Mouse (Mus musculus): Measurements from ENCODE around the gene Knop1. TPM values are rescaled to one million over a fixed set of nuclear protein-coding genes. Genes with fewer than 3 reads are reported as not detected.

Gene Knop1
- polyA plus RNA-seq, 1 experiment from 2014 or later, result 127 TPM

DNA sequence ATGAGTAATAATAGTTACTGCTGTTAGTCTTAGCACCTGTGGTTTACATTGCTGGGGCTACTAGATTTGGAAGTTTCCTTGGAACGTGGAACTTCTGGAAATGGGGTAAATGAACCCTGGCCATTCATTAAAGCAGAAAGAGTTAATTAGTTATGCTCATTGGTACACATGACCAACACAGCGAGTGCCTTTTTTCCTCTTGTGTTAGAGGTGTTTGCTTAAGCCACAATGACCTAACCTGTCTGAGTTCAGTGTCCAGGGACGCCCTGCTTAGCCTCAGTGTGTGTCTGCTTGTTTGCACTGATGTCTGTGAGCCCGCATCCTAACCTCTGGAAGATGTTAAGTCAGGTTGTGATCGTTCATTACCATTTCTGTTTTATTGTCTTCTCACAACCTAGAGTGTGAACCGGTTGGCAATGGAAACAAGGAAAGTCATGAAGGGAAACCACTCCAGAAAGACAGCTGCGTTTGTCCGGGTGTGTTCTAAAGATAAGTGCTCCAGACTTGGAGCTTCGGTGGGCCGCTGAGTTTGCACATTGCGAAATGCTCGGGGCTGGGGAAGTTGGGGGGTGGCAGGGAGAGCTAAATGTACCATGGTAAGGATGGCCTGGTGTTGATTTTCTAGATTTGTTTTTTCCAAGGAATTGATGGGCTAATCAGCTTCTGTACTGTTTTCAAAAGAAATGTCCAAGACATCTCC lies 44.5 kb downstream of the Knop1 start:
- H3K36me3 ChIP-seq (replicated peaks), result peaks cover 37% of the 10 kb centered on the region
- H3K27me3 ChIP-seq, result no peaks in the 10 kb centered on the region
- H3K4me3 ChIP-seq (replicated peaks), result no peak overlapping the region
- peaks cover 6% of the 10 kb centered on the region; the same call in 1 of the 2 replicates for H3K4me1 ChIP-seq
- no peak overlapping the region for H3K4me2 ChIP-seq
- no peak for ATAC-seq (ENCODE audit: low FRiP score)
- H3K27ac ChIP-seq, result no peak overlapping the region
- WGBS, result 88% methylated on average over 12 of the region's 12 CpGs
- H3K9ac ChIP-seq, result no peak overlapping the region
- H3K9me3 ChIP-seq, result no peaks in the 10 kb centered on the region

DNA sequence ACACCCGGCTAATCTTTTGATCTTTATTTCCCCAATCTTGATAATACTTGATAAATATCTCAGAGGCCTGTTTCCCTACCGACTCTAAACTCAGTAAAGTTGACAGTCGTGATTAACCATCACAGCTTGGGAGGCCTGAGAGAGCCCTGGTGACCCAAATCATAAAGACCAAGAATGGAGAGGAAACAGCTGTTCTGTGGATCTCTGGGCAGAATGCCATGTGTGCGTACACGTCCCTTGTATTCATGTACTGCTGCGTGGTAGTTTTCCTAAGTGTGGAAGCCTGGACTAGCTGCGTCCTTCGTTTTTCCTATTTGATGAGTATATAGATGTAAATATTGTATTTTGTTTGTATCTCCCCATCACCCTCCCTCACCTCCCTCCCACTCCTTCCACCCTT lies 48.2 kb downstream of the Knop1 start:
- H3K27me3 ChIP-seq, result no peaks in the 10 kb centered on the region
- peaks cover 31% of the 10 kb centered on the region for H3K36me3 ChIP-seq (replicated peaks)
- H3K27ac ChIP-seq, result no peak overlapping the region
- no peaks in the 10 kb centered on the region for H3K9me3 ChIP-seq
- no peak for ATAC-seq (ENCODE audit: low FRiP score)
- peaks cover 6% of the 10 kb centered on the region; the same call in 1 of the 2 replicates for H3K4me1 ChIP-seq
- no peak overlapping the region for H3K4me3 ChIP-seq (replicated peaks)
- H3K9ac ChIP-seq, result no peak overlapping the region
- no peak overlapping the region for H3K4me2 ChIP-seq
- WGBS, result 87% methylated on average over 8 of the region's 8 CpGs

GRCm38 (mm10) chr7:118806631-118807411 lies 49.2 kb downstream of the Knop1 start:
- Histone ChIP-seq H3K4me1 (peaks cover 6% of the 10 kb centered on the region; the same call in 1 of the 2 replicates), H3K27me3 (no peaks in the 10 kb centered on the region), H3K9me3 (no peaks in the 10 kb centered on the region), H3K4me2 (no peak overlapping the region), H3K36me3 (replicated peaks) (peaks cover 39% of the 10 kb centered on the region), H3K9ac (no peak overlapping the region), H3K27ac (0 out of 2 replicates have a peak overlapping the region, but pooled peaks have one; percentile 8), H3K4me3 (replicated peaks) (no peak overlapping the region)
- ATAC-seq (ENCODE audit: low FRiP score), result no peak
- 62% methylated on average over 16 of the region's 16 CpGs for WGBS

DNA sequence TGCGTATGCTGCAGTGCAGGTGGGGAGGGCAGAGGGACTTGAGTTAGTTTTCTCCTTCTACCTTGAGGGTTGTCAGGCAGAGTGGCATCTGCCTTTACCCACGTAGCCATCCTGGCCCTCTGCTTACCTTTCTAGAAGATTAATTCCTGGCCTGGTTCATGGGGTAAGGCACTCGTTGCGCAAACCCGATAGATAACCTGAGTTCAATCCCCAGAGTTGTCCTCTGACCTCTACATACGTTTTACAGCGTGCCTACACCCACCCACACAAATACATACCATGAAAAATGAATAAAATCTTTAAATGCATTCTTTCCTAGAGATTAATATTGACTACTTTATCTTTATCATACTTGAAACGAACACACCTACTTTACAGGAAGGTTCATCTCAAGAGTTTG lies 52.6 kb downstream of the Knop1 start:
- H3K4me1 ChIP-seq, result peaks cover 6% of the 10 kb centered on the region; the same call in 1 of the 2 replicates
- no peak overlapping the region for H3K27ac ChIP-seq
- no peak overlapping the region for H3K4me3 ChIP-seq (replicated peaks)
- H3K27me3 ChIP-seq, result no peaks in the 10 kb centered on the region
- H3K36me3 ChIP-seq (replicated peaks), result peaks cover 43% of the 10 kb centered on the region
- ATAC-seq (ENCODE audit: low FRiP score), result no peak
- H3K9me3 ChIP-seq, result no peaks in the 10 kb centered on the region
- WGBS, result 94% methylated on average over 8 of the region's 8 CpGs
- no peak overlapping the region for H3K9ac ChIP-seq
- no peak overlapping the region for H3K4me2 ChIP-seq

DNA sequence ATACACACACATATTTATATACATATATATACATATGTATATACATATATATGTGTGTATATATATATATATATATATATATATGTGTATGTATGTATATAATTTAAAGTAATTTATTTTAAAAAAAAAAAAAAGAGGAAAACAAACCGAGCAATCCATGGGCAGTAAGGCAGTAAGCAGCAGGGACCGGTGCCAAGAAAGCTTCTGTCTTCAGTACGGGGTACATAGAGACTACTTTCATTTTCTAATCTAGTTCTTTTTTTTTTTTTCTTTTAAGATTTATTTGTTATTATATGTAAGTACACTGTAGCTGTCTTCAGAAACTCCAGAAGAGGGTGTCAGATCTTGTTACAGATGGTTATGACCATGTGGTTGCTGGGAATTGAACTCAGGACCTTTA lies 54.3 kb downstream of the Knop1 start:
- H3K4me3 ChIP-seq (replicated peaks), result no peak overlapping the region

GRCm38 (mm10) chr7:118800112-118800734 lies 55.8 kb downstream of the Knop1 start:
- Histone ChIP-seq H3K27me3 (no peaks in the 10 kb centered on the region), H3K9ac (no peak overlapping the region), H3K4me3 (replicated peaks) (no peak overlapping the region), H3K36me3 (replicated peaks) (peaks cover 49% of the 10 kb centered on the region), H3K27ac (no peak overlapping the region), H3K4me2 (no peak overlapping the region), H3K9me3 (no peaks in the 10 kb centered on the region), H3K4me1 (no peaks in the 10 kb centered on the region)
- 91% methylated on average over 15 of the region's 15 CpGs for WGBS
- no peak for ATAC-seq (ENCODE audit: low FRiP score)

More for the DNA sequence above, 54.3 kb downstream of the Knop1 start:
- Histone ChIP-seq H3K27me3 (no peaks in the 10 kb centered on the region), H3K36me3 (replicated peaks) (peaks cover 51% of the 10 kb centered on the region), H3K27ac (no peak overlapping the region), H3K4me1 (peaks cover under 1% of the 10 kb centered on the region; the same call in 1 of the 2 replicates), H3K4me2 (no peak overlapping the region), H3K9ac (no peak overlapping the region), H3K9me3 (no peaks in the 10 kb centered on the region)
- 91% methylated on average over 3 of the region's 3 CpGs for WGBS
- ATAC-seq (ENCODE audit: low FRiP score), result no peak

GRCm38 (mm10) chr7:118798105-118798570 lies 57.9 kb downstream of the Knop1 start:
- Histone ChIP-seq H3K27me3 (no peaks in the 10 kb centered on the region), H3K4me3 (replicated peaks) (no peak overlapping the region), H3K9me3 (no peaks in the 10 kb centered on the region), H3K27ac (no peak overlapping the region), H3K36me3 (replicated peaks) (peaks cover 54% of the 10 kb centered on the region), H3K4me2 (no peak overlapping the region), H3K9ac (no peak overlapping the region), H3K4me1 (no peaks in the 10 kb centered on the region)
- 91% methylated on average over 6 of the region's 6 CpGs for WGBS
- no peak for ATAC-seq (ENCODE audit: low FRiP score)

- no peaks in the 10 kb centered on the region for H3K9me3 ChIP-seq
- H3K4me2 ChIP-seq, result no peak overlapping the region
- H3K4me3 ChIP-seq (replicated peaks), result no peak overlapping the region
- H3K9ac ChIP-seq, result no peak overlapping the region
- H3K27me3 ChIP-seq, result no peaks in the 10 kb centered on the region
- H3K27ac ChIP-seq, result no peak overlapping the region
- no peaks in the 10 kb centered on the region for H3K4me1 ChIP-seq
- H3K36me3 ChIP-seq (replicated peaks), result peaks cover 53% of the 10 kb centered on the region
- 82% methylated on average over 7 of the region's 7 CpGs for WGBS
- ATAC-seq (ENCODE audit: low FRiP score), result no peak
These were observed 58.5 kb downstream of the Knop1 start for GRCm38 (mm10) chr7:118797600-118797999.

- no peak for ATAC-seq (ENCODE audit: low FRiP score)
- no peak overlapping the region for H3K4me2 ChIP-seq
- 90% methylated on average over 9 of the region's 9 CpGs for WGBS
- no peak overlapping the region for H3K9ac ChIP-seq
- no peak overlapping the region for H3K27ac ChIP-seq
- no peaks in the 10 kb centered on the region for H3K4me1 ChIP-seq
- H3K36me3 ChIP-seq (replicated peaks), result peaks cover 54% of the 10 kb centered on the region
- H3K27me3 ChIP-seq, result no peaks in the 10 kb centered on the region
- no peak overlapping the region for H3K4me3 ChIP-seq (replicated peaks)
- H3K9me3 ChIP-seq, result no peaks in the 10 kb centered on the region
These were observed 59.2 kb downstream of the Knop1 start for GRCm38 (mm10) chr7:118796838-118797237.

DNA sequence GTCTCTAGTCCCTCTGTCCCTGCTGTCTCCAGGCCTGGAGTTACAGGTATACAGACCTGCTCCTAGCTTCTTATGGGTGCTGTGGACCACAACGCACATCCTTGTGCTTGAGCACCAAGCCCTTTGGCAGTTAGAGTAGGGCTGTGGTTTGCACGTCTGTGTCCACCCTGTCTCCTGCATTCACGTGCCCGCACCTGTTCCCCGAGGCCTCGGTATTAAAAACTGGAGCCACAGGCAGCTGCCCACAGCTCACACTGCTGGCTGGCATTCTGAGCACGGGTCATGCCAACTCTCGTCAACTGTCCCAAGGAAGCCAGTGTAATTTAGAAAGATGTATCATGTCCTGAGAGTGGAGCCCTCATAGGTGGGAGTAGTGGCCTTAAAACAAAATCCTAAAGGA lies 60.3 kb downstream of the Knop1 start:
- H3K36me3 ChIP-seq (replicated peaks), result peaks cover 48% of the 10 kb centered on the region
- 96% methylated on average over 8 of the region's 8 CpGs for WGBS
- H3K4me2 ChIP-seq, result no peak overlapping the region
- no peak for ATAC-seq (ENCODE audit: low FRiP score)
- H3K4me3 ChIP-seq (replicated peaks), result no peak overlapping the region
- no peaks in the 10 kb centered on the region for H3K4me1 ChIP-seq
- no peaks in the 10 kb centered on the region for H3K9me3 ChIP-seq
- H3K27me3 ChIP-seq, result no peaks in the 10 kb centered on the region
- H3K9ac ChIP-seq, result no peak overlapping the region
- H3K27ac ChIP-seq, result no peak overlapping the region

DNA sequence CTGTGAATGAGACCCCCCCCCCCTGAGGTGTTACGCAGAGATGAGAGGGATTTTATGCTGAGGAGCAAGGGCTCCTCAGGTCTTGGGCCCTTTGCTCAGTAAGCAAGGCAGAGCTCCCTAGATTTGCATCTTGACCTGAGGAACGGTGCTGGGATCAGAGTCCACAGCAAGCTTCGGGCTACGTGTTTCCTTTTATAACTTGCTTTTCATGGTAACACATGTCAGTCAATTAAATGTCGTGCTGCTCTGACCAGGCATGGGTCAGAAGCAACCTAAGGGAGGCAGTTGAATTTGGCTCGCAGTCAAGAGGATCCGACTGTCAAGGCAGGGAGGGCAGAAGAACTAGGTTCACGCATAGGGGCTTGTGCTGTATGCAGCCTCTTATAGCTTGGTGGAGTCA lies 62.2 kb downstream of the Knop1 start:
- Histone ChIP-seq H3K27me3 (no peaks in the 10 kb centered on the region), H3K9ac (no peak overlapping the region), H3K9me3 (no peaks in the 10 kb centered on the region), H3K27ac (no peak overlapping the region), H3K4me1 (no peaks in the 10 kb centered on the region), H3K4me3 (replicated peaks) (no peak overlapping the region), H3K36me3 (replicated peaks) (peaks cover 48% of the 10 kb centered on the region), H3K4me2 (no peak overlapping the region)
- 86% methylated on average over 8 of the region's 8 CpGs for WGBS
- no peak for ATAC-seq (ENCODE audit: low FRiP score)
